Mouse (Mus musculus) regulatory T cell (primary cell): ENCODE results near the gene AY761184.
"Not testable (repeated sequence)": the region's sequence is repeated elsewhere in the genome, so short reads cannot be mapped to it uniquely, and the experiment has no call there.

Experiments used
- in situ Hi-C: fragments of 300-600 bp; cut with MboI, MseI; formaldehyde crosslinking; loops from one replicate; pipeline ENCODE4 v1.15.1; 2025; ENCODE audit warnings: high pct_unique_total_duplicates

The AY761184 gene

DNA sequence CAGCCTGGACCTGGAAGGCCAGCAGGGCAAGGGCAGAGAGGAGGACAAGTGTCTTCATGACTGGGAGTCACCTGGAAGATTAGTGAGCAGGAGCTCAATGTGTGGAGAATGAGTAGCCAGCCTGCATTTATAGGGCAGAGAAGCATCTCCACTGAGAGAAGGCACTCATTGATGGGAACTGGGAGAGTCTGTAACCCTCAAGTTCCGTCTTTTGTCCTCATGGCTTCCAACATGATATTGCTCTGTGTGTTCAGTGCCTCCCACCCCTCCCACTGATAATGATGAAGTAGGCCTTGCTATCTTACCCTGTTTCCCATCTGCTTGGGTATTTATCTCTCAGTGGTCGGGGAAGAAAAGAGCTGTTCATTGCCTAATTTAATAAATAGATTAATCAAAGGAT, at the start of gene AY761184:
AY761184 (minus strand) TSS at position 101 of the 400 bp plus-strand sequence.
- in situ Hi-C loops = not testable (repeated sequence)

DNA sequence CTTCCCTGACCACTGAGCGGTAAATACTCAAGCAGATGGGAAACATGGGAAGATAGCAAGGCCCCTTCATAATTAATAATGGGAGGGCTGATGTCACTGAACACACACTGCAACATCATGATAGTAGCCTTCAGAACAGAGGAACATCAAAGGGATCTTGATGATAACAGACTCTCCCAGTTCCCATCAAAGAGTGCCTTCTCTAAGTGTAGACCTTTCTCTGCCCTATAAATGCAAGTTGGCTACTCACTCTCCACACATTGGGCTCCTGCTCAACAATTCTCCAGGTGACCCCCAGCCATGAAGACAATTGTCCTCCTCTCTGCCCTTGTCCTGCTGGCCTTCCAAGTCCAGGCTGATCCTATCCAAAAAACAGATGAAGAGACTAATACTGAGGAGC, 37.9 kb downstream of the AY761184 start, which contains the start of gene Defa34:
Defa34 (plus strand) TSS at position 301 of the 400 bp plus-strand sequence.
- in situ Hi-C loops = loop anchor here (5.0 kb wide), 1 partner anchor 463 kb away; the partner anchor contains the start of gene Gm15293

DNA sequence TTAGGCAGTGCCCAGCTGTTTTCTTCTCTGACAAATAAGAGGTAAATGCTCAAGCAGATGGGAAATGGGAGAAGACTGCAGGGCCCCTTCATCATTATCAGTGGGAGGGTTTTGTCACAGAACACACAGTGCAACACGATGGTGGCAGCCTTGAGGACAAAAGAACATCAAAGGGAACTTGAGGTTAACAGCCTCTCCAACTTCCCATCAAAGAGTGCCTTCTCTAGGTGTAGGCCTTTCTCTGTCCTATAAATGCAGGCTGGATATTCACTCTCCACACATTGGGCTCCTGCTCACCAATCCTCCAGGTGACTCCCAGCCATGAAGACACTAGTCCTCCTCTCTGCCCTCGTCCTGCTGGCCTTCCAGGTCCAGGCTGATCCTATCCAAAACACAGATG, 48.0 kb downstream of the AY761184 start, which contains the start of gene Defa17:
Defa17 (plus strand) TSS at position 301 of the 400 bp plus-strand sequence.
- in situ Hi-C loops = not testable (repeated sequence)
